Comparison of ENCODE assay signal across 22 mouse cellular contexts in the genomic region with DNA sequence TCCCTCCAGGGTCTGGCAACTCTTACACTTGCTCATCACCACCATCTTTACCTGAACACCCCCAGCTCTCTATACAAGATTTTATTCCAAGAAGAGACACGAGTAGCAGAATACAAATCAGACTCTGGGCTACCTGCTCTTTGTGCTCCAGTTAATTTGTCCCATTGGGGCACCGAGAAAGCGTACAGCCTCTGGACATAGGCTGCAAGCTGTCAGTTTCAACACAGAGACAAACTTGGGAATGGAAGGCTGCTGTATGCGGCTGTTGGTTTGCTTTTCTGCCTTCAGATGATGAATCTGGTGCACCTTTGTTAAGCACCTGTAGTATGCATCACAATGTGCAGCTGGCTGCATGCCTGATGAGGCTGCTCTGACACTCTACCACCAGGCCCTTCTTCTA.
"Had no signal": no experiment of that assay in that cellular context is flagged by ENCODE, and none has a peak within 500 bp of the region (broad histone marks: within the 10 kb centered on the region; RNA-seq: fewer than 3 reads in every experiment).

No protein-coding gene starts in this region.

- H3K36me3 ChIP-seq: liver, embryonic 13.5 days; liver, embryonic 15.5 days; lung, embryonic 15.5 days had no signal

- H3K9ac ChIP-seq: liver, embryonic 13.5 days; liver, embryonic 15.5 days; liver, postnatal 0 days; lung, embryonic 15.5 days; neural tube, embryonic 13.5 days; neural tube, embryonic 15.5 days had no signal

- H3K4me2 ChIP-seq: liver, embryonic 11.5 days; liver, embryonic 13.5 days; liver, embryonic 15.5 days; lung, embryonic 15.5 days; neural tube, embryonic 13.5 days; neural tube, embryonic 15.5 days had no signal

- H3K27me3 ChIP-seq: liver, embryonic 13.5 days; liver, embryonic 15.5 days; lung, embryonic 15.5 days; neural tube, embryonic 13.5 days; neural tube, embryonic 15.5 days had no signal

- H3K4me3 ChIP-seq: liver, embryonic 13.5 days; liver, embryonic 15.5 days; lung, embryonic 15.5 days; megakaryocyte, embryonic 14.5 days; myocyte; neural tube, embryonic 13.5 days; neural tube, embryonic 15.5 days had no signal

- H3K4me1 ChIP-seq: liver, embryonic 13.5 days; liver, embryonic 15.5 days; lung, embryonic 15.5 days; neural tube, embryonic 15.5 days had no signal

- ATAC-seq: liver, postnatal 0 days; lung, postnatal 0 days had no signal

- DNase-seq: liver, embryonic 13.5 days; liver, postnatal 0 days; lung, adult 2 months; lung, postnatal 14 days; lung, postnatal 36 days; retina, postnatal 1 day; right cerebral cortex, adult 18-20 months; right cerebral cortex, postnatal 25 days; right cerebral cortex, postnatal 4 days; spleen, adult 18-20 months; thymus, adult 18-20 months; thymus, postnatal 14 days; thymus, postnatal 36 days had no signal

- H3K9me3 ChIP-seq: liver, embryonic 13.5 days; liver, embryonic 15.5 days; lung, embryonic 15.5 days; megakaryocyte, embryonic 14.5 days; neural tube, embryonic 13.5 days; neural tube, embryonic 15.5 days had no signal

- H3K27ac ChIP-seq: liver, embryonic 13.5 days; liver, embryonic 15.5 days; lung, embryonic 15.5 days; macrophage; neural tube, embryonic 13.5 days; neural tube, embryonic 15.5 days had no signal
